Mouse (Mus musculus) hindbrain, embryonic 11.5 days (tissue): ENCODE data around the gene Rab3a. TPM values are rescaled to one million over a fixed set of nuclear protein-coding genes. Genes with fewer than 3 reads are reported as not detected.

Experiments used
- ATAC-seq: fragments of 200-750 bp; cut with Nextera tagmentation; 2 replicates; pipeline ENCODE4 v1.8.0; 2017; ENCODE audit warnings: mild to moderate bottlenecking, moderate TSS enrichment, moderate library complexity; ENCODE audit not compliant: low FRiP score
- DNase-seq: peaks from one replicate; pipeline ENCODE4 v3.0.0-alpha.2; 2015; ENCODE audit warnings: low spot score
- H3K27ac ChIP-seq: fragments of 300-500 bp; sonication (generic); 2 replicates; pipeline ENCODE4 v1.5.1; 2014; ENCODE audit warnings: mild to moderate bottlenecking, low read depth, low read length
- H3K27me3 ChIP-seq: fragments of 300-500 bp; sonication (generic); 2 replicates; pipeline ENCODE4 v1.6.1; 2014; ENCODE audit warnings: mild to moderate bottlenecking, low read length, moderate library complexity, mixed read lengths; ENCODE audit not compliant: control insufficient read depth, insufficient read depth
- H3K36me3 ChIP-seq: fragments of 300-500 bp; sonication (generic); 2 replicates; pipeline ENCODE4 v1.6.1; 2014; ENCODE audit warnings: mild to moderate bottlenecking, low read length, moderate library complexity, mixed read lengths; ENCODE audit not compliant: control insufficient read depth, insufficient read depth
- H3K4me1 ChIP-seq: fragments of 300-500 bp; sonication (generic); replicated peaks from 2 replicates; pipeline ENCODE4 v1.6.1; 2014; ENCODE audit warnings: low read length, mixed read lengths; ENCODE audit not compliant: control insufficient read depth, insufficient read depth
- H3K4me2 ChIP-seq: fragments of 300-500 bp; sonication (generic); replicated peaks from 2 replicates; pipeline ENCODE4 v1.6.1; 2014; ENCODE audit warnings: mild to moderate bottlenecking, low read depth, low read length
- H3K4me3 ChIP-seq: fragments of 300-500 bp; sonication (generic); 2 replicates; pipeline ENCODE4 v1.5.1; 2014; ENCODE audit warnings: low read depth, low read length
- H3K9ac ChIP-seq: fragments of 300-500 bp; sonication (generic); 2 replicates; pipeline ENCODE4 v1.6.1; 2014; ENCODE audit warnings: low read depth, low read length
- H3K9me3 ChIP-seq: fragments of 300-500 bp; sonication (generic); 2 replicates; pipeline ENCODE4 v1.6.1; 2016; ENCODE audit warnings: low read length; ENCODE audit not compliant: control insufficient read depth
- WGBS: fragments of 180-500 bp; shearing (Covaris S2); extraction: QIAGEN DNeasy Blood & Tissue Kit; methylation state at CpG from one replicate; pipeline ENCODE4 v1.1.7; 2014; 5-methylcytosine and 5-hydroxymethylcytosine counted together
- polyA plus RNA-seq: library from polyadenylated mRNA; unstranded; fragments of >200 nt; fragmentation: Nextera tagmentation; extraction: Ambion mirVana; gene quantifications from 2 replicates; pipeline ENCODE4 v1.2.1, GENCODE M21; 2014

The Rab3a gene
- polyA plus RNA-seq, 1 experiment from 2014 or later, result 91.5 TPM

DNA sequence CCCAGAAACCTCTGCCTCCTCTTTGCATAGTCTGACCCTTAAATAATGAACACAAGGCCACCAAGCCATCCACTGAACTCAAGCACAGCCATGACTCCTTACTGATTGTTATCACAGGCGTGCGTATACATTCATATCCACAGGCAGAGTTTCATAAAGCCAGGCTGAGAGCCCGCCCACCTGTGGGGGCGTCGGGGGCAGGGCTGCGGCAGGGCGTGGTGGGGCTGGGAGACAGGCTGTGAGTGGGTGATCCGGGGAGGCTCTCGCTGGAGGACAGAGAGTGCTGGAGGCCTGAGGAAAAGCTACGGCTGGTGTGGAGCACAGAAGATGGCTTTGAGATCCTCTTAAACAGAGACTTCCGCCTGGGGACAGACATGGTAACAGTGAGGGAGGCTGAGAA lies 25.6 kb downstream of the Rab3a start:
- H3K36me3 ChIP-seq, result 0 out of 2 replicates have a peak, but pooled peaks cover 12% of the 10 kb centered on the region
- ATAC-seq, result no peak
- H3K9me3 ChIP-seq, result no peaks in the 10 kb centered on the region
- H3K4me1 ChIP-seq, result peaks cover 4% of the 10 kb centered on the region
- WGBS, result 80% methylated on average over 11 of the region's 11 CpGs
- H3K4me2 ChIP-seq, result no peak overlapping the region
- no peaks in the 10 kb centered on the region; the same call in 1 of the 2 replicates for H3K27me3 ChIP-seq
- no peak overlapping the region for H3K4me3 ChIP-seq
- no peak overlapping the region for H3K9ac ChIP-seq
- no peak for DNase-seq
- no peak overlapping the region for H3K27ac ChIP-seq

- no peaks in the 10 kb centered on the region for H3K27me3 ChIP-seq
- no peak overlapping the region for H3K9ac ChIP-seq
- peaks cover 3% of the 10 kb centered on the region; the same call in 1 of the 2 replicates for H3K36me3 ChIP-seq
- no peaks in the 10 kb centered on the region; the same call in 1 of the 2 replicates for H3K4me1 ChIP-seq
- DNase-seq, result no peak
- 88% methylated on average over 25 of the region's 25 CpGs for WGBS
- no peaks in the 10 kb centered on the region for H3K9me3 ChIP-seq
- ATAC-seq, result no peak
- no peak overlapping the region for H3K4me3 ChIP-seq
- no peak overlapping the region for H3K4me2 ChIP-seq
- no peak overlapping the region for H3K27ac ChIP-seq
Measured at GRCm38 (mm10) chr8:70786291-70787050, 32.0 kb downstream of the Rab3a start.

GRCm38 (mm10) chr8:70787051-70787445 lies 32.6 kb downstream of the Rab3a start:
- WGBS, result 83% methylated on average over 3 of the region's 3 CpGs
- Histone ChIP-seq H3K9me3 (no peaks in the 10 kb centered on the region), H3K4me1 (no peaks in the 10 kb centered on the region; the same call in 1 of the 2 replicates), H3K4me2 (no peak overlapping the region), H3K27ac (no peak overlapping the region), H3K27me3 (no peaks in the 10 kb centered on the region), H3K9ac (no peak overlapping the region), H3K36me3 (peaks cover 3% of the 10 kb centered on the region; the same call in 1 of the 2 replicates), H3K4me3 (no peak overlapping the region)
- DNase-seq (no peak), ATAC-seq (no peak)

DNA sequence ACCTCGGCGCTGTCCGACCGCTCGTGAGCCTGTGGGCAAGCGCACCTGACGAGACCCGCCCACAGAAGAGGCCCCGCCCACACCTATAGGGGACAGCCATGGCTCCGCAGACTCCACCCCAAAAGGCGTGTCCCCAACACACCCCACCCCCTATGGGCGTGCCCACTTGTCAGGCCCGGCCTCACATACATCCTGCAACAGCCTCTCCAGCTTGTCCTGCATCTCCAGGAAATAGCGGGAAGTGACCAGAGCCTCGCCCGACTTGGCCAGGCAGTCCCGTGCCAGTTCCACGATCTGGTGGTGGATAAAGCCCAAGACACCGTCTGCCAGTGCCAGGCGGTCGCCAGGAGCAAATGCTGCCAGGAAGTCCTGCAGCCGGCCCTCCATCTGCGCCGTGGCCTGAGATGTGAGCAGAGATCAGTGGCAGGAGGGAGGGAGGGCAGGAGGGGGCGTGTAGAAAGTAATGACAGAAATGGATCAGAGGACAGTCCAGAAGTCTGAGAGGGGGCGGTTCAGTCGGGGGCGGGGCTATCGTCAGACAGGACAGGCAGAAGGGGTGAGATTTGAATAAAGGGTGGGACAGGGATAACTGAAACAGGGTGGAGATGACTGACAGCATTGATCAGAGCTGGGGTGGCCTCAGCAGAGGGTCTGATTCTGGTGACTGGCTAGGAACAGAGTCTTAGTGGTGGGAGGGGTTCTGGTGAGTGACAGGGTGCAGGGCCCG lies 33.6 kb downstream of the Rab3a start:
- Histone ChIP-seq H3K4me3 (no peak overlapping the region), H3K36me3 (peaks cover 3% of the 10 kb centered on the region; the same call in 1 of the 2 replicates), H3K4me1 (peaks cover 6% of the 10 kb centered on the region), H3K4me2 (no peak overlapping the region), H3K9ac (no peak overlapping the region), H3K9me3 (no peaks in the 10 kb centered on the region), H3K27me3 (no peaks in the 10 kb centered on the region; the same call in 1 of the 2 replicates), H3K27ac (no peak overlapping the region)
- 17% methylated on average over 30 of the region's 30 CpGs for WGBS
- ATAC-seq (no peak), DNase-seq (peak; percentile 77)

DNA sequence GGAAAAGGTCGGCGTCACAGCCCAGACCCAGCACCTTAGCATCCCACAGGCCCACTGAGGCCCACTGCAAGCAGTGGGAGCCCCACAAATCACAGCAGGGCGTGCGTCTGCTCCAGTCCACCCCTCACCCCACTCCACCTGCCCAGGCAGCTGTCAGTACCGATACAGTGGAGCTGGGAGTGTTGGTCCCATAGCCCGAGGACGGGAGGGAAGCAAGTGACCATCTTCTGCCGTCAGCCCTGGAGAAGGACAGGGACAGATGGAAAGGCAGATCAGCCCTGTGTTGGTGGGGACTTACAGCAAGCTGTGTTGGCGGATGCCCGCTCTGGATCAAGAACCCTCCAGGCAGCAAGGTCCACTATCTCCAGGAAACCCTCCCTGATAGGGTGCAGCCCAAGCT lies 34.6 kb downstream of the Rab3a start:
- ATAC-seq, result no peak
- Histone ChIP-seq H3K4me3 (no peak overlapping the region; the same call in 1 of the 2 replicates), H3K9me3 (no peaks in the 10 kb centered on the region), H3K27ac (no peak overlapping the region), H3K27me3 (peaks cover 2% of the 10 kb centered on the region; the same call in 1 of the 2 replicates), H3K36me3 (peaks cover 1% of the 10 kb centered on the region; the same call in 1 of the 2 replicates), H3K4me1 (peaks cover 9% of the 10 kb centered on the region), H3K4me2 (no peak overlapping the region), H3K9ac (no peak overlapping the region)
- no peak for DNase-seq
- 83% methylated on average over 10 of the region's 10 CpGs for WGBS

DNA sequence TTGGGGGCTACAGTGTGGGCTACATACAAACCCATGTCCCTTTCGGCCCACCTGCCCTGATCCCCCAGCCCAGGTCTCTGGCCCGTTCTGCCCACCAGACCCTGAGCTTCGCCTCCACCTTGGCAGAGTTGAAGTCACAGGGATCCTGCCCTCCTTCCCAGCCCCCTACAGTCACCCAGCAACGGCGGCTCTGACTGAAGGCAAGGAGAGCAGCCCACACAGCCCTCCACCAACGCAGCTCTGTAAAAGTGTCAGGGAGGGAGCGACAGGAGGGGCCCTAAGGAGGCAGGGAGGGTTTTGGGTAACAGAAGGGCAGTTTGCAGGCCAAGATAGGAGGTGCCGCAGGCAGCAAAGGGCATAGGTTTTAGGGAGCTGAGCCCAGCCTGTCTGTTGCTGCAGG lies 36.4 kb downstream of the Rab3a start:
- no peak overlapping the region for H3K4me3 ChIP-seq
- H3K27me3 ChIP-seq, result peaks cover 2% of the 10 kb centered on the region; the same call in 1 of the 2 replicates
- ATAC-seq (no peak), DNase-seq (no peak)
- H3K4me2 ChIP-seq, result no peak overlapping the region
- no peak overlapping the region for H3K27ac ChIP-seq
- H3K4me1 ChIP-seq, result peaks cover 9% of the 10 kb centered on the region
- no peaks in the 10 kb centered on the region for H3K36me3 ChIP-seq
- peak overlapping the region; percentile 3; the same call in 1 of the 2 replicates for H3K9ac ChIP-seq
- H3K9me3 ChIP-seq, result no peaks in the 10 kb centered on the region
- 61% methylated on average over 8 of the region's 8 CpGs for WGBS

- Histone ChIP-seq H3K4me2 (no peak overlapping the region), H3K9me3 (no peaks in the 10 kb centered on the region), H3K4me3 (no peak overlapping the region), H3K4me1 (peaks cover 9% of the 10 kb centered on the region), H3K27me3 (peaks cover 2% of the 10 kb centered on the region; the same call in 1 of the 2 replicates), H3K9ac (0 out of 2 replicates have a peak overlapping the region, but pooled peaks have one; percentile 3), H3K36me3 (no peaks in the 10 kb centered on the region), H3K27ac (no peak overlapping the region)
- no peak for ATAC-seq
- WGBS, result 81% methylated on average over 7 of the region's 7 CpGs
- DNase-seq, result no peak
Measured at GRCm38 (mm10) chr8:70791294-70791701, 36.8 kb downstream of the Rab3a start.

DNA sequence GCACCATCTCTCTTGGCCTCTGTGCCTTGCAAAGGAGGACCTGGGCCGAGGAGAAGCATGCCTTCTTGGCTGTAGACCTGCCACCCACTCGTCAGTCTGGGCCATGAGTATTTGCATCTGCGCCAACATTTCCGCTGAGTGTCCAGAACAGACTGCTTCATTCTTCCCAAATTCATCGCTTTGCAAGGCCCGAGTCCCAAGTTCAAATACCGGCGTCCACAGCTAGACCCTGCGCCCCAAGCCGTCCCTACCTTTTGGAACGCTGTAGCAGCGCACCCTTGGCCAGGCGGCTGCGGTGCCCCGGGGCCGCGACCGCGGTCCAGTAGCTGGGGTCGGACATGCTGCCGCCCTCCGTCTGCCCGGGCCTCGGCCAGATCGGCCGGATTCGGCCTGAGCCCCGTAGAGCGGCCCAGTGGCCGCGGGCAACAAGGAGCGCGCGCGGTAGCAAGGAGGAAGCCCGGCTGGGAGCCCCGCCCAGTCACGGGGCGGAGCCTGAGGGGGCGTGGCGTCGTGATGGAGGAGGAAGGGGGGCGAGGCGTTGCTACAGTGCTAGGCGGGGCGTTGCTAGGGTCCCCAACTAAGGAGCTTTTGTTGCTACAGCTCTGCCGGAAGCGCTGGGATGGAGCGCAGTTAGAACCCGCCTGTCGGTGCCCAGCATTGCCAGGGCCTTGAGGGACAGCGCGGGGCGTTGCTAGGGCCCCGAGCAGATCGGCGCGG lies 37.7 kb downstream of the Rab3a start:
- H3K4me3 ChIP-seq, result peak overlapping the region; percentile 48
- no peaks in the 10 kb centered on the region for H3K36me3 ChIP-seq
- peak overlapping the region; percentile 65 for H3K9ac ChIP-seq
- peak overlapping the region; percentile 91 for H3K27ac ChIP-seq
- H3K4me2 ChIP-seq, result peak overlapping the region; percentile 63
- ATAC-seq (peak; percentile 89), DNase-seq (peak; percentile 99)
- H3K27me3 ChIP-seq, result peaks cover 2% of the 10 kb centered on the region; the same call in 1 of the 2 replicates
- no peaks in the 10 kb centered on the region for H3K9me3 ChIP-seq
- H3K4me1 ChIP-seq, result peaks cover 12% of the 10 kb centered on the region
- 6% methylated on average over 57 of the region's 58 CpGs for WGBS
